Mouse (Mus musculus): ENCODE results near the gene Ppp4r1. TPM values are rescaled to one million over a fixed set of nuclear protein-coding genes. Genes with fewer than 3 reads are reported as not detected.

Gene Ppp4r1
- polyA plus RNA-seq, 1 experiment = not detected

DNA sequence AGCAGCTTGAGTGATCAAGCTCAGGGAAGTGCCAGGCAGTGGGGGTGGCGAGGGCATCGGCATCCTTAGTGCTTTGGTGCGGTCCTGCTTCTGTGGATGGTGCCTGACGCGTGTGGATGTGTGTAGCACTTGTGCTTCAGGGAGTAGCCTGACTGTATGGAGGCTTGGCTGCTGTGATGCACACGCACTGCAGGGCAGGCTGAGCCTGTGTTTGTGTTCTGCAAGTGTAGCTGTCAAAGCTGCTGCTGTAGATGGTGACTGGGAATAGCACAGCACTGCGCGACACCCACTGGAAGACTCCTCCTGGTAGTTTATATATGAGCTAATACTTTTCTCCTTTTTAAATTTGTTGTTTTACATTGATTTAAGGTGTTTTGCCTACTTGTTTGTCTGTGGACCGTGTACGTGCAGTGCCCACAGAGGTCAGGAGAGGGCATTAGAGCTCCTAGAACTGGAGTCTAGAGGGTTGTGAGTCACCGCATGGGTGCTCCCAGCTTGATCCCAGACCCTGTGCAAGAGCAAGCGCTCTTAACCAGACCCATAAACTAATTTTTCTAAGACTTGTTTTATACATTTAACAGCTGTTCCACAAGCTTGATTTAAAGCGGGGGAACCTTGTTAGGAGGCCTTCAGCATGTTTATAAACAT lies 48.0 kb downstream of the Ppp4r1 start:
- WGBS = 63% methylated on average over 13 of the region's 13 CpGs

DNA sequence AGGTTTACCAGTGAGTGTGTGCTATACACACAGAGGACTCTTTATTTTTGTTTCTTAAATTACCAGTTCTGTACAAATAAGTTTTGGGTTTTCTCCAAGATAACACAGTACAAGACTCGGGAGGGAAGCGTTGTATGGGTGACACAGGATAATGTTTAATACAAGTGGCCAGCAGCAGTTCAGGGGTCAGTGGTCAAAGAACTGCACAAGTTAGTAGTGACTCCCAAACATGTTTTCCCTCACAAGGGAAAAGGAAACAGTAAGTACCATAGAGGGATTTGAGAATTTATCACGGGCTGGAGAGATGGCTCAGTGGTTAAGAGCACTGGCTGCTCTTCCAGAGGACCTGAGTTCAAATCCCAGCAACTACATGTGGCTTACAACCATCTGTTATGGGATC lies 51.5 kb downstream of the Ppp4r1 start:
- TF ChIP-seq POLR2A (IDR thresholded peaks at IDR 0.05; ENCODE audit: insufficient read depth, low read depth, low read length) = no peak
- no peak for TF ChIP-seq CTCF (IDR thresholded peaks at IDR 0.05; ENCODE audit: insufficient read depth, low read depth, low read length)
- WGBS = 61% methylated on average over 3 of the region's 3 CpGs
- H3K27ac ChIP-seq (ENCODE audit: insufficient read depth, low read depth, low read length) = no peak overlapping the region
- no peak overlapping the region for H3K4me3 ChIP-seq (ENCODE audit: insufficient read depth, low read depth, low read length)
- peaks cover 31% of the 10 kb centered on the region for H3K4me1 ChIP-seq (ENCODE audit: control insufficient read depth, insufficient read depth, low read length)

More for the DNA sequence above, 48.0 kb downstream of the Ppp4r1 start:
- Histone ChIP-seq H3K27ac (ENCODE audit: insufficient read depth, low read depth, low read length) (peak overlapping the region; percentile 81), H3K4me3 (ENCODE audit: insufficient read depth, low read depth, low read length) (no peak overlapping the region), H3K4me1 (ENCODE audit: control insufficient read depth, insufficient read depth, low read length) (peaks cover 24% of the 10 kb centered on the region)
- TF ChIP-seq POLR2A (IDR thresholded peaks at IDR 0.05; ENCODE audit: insufficient read depth, low read depth, low read length) (no peak), CTCF (IDR thresholded peaks at IDR 0.05; ENCODE audit: insufficient read depth, low read depth, low read length) (no peak)

DNA sequence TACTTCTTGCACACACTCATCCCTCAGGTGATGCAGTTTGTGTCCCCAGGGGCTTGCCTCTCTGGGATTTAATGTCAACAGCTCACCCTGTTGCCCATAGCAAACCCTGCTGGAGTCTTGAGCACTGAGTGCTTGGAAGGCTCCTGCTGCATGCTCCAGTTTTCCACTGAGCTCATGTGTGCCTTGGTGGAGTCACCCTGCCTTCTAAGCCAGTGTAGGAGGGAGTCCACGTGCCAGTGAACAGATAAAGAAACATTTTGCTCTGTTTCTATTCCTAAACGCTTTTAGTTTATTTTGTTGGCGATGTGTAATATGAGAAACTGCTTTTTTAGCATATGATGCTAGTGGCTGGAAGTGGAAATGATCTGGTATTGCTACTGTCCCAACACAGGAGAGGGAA lies 54.4 kb downstream of the Ppp4r1 start:
- WGBS = 36% methylated on average over 3 of the region's 3 CpGs
- TF ChIP-seq POLR2A (IDR thresholded peaks at IDR 0.05; ENCODE audit: insufficient read depth, low read depth, low read length) = no peak
- no peak overlapping the region for H3K4me3 ChIP-seq (ENCODE audit: insufficient read depth, low read depth, low read length)
- H3K27ac ChIP-seq (ENCODE audit: insufficient read depth, low read depth, low read length) = 0 out of 2 replicates have a peak overlapping the region, but pooled peaks have one; percentile 21
- peaks cover 17% of the 10 kb centered on the region for H3K4me1 ChIP-seq (ENCODE audit: control insufficient read depth, insufficient read depth, low read length)

DNA sequence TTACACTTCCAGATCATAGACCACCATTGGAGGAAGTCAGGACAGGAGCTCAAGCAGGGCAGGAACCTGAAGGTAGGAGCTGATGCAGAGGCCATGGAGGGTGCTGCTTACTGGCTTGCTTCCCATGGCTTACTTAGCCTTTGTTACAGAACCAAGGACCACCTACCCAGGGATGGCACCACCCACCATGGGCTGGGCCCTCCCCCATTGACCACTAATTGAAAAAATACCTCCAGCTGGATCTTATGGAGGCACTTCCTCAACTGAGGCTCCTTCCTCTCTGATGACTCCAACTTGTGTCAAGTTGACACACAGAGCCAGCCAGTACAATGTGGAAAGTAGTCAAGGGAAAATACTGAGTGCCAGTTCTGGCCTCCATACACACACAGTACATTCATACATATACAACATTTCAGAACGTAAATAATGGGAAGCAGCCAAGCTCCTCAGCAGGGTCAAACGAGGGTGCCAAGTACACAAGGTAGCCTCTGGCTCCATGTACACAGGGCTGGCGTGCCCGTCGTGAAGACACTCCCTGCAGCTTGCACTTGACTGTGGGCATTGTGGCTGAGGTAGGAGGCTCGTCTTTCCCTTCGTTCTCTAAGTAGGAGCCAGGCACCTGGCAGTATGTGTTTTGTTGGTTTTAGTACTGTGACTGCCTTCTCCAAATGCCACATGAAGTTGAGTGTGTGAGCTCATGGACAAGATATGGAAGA lies 57.3 kb downstream of the Ppp4r1 start:
- no peak overlapping the region for H3K27ac ChIP-seq (ENCODE audit: insufficient read depth, low read depth, low read length)
- WGBS = 64% methylated on average over 7 of the region's 7 CpGs
- peaks cover 24% of the 10 kb centered on the region for H3K4me1 ChIP-seq (ENCODE audit: control insufficient read depth, insufficient read depth, low read length)
- no peak overlapping the region for H3K4me3 ChIP-seq (ENCODE audit: insufficient read depth, low read depth, low read length)
- TF ChIP-seq CTCF (IDR thresholded peaks at IDR 0.05; ENCODE audit: insufficient read depth, low read depth, low read length) (no peak), POLR2A (IDR thresholded peaks at IDR 0.05; ENCODE audit: insufficient read depth, low read depth, low read length) (no peak)

DNA sequence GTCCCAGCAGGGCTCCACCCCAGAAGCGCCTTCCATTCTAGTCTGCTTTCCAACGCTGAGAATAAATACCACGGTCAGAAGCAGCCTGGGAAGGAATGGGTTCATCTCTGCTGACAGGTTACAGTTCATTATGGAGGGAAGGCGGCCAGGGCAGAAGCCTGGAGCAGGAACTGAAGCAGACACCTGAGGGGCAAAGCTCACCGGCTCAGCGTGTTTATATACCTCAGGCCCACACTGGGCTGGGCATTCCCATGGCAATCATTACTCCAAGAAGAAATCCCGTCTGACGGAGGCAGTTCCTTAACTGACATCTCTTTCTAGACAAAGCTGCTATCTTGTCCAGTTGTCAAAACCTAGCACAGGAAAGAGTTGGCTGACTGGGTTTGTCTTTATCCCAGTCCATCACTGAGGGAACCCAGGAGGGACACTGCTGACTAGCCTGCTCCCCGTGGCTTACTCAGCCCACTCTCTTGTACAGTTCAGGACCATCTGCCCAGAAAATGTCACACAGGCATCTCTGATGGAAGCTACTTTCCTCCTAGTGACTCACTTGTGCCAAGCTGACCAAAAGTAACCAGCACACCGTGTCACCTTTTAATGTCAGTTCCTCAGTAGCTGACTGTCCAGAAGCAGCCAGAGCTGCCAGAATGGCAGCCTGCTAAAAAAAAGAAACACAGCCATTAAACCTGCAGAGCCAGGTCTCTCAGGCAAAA lies 60.5 kb downstream of the Ppp4r1 start:
- H3K4me1 ChIP-seq (ENCODE audit: control insufficient read depth, insufficient read depth, low read length) = peaks cover 14% of the 10 kb centered on the region
- TF ChIP-seq POLR2A (IDR thresholded peaks at IDR 0.05; ENCODE audit: insufficient read depth, low read depth, low read length) = no peak
- TF ChIP-seq CTCF (IDR thresholded peaks at IDR 0.05; ENCODE audit: insufficient read depth, low read depth, low read length) = no peak
- H3K4me3 ChIP-seq (ENCODE audit: insufficient read depth, low read depth, low read length) = no peak overlapping the region
- H3K27ac ChIP-seq (ENCODE audit: insufficient read depth, low read depth, low read length) = no peak overlapping the region
- 65% methylated on average over 10 of the region's 10 CpGs for WGBS

DNA sequence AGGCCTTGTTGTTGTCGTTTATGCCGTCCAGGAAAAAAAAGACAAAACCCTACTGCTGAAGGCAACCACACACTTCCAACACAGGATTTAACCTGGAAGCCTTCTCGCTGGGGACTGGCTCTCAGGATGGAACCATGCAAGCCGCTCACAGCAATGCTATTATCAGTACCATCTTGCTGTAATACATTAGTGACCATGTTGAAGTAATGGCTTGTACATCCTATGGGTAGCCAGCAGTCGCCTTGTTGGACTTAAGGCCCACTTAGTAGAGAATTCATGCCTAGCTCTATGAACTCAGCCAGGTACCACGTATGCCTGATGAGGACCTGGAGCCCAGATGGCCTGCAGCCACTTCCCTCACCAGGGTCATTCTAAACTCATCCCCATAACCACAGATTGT lies 63.0 kb downstream of the Ppp4r1 start:
- H3K4me3 ChIP-seq (ENCODE audit: insufficient read depth, low read depth, low read length) = no peak overlapping the region
- H3K27ac ChIP-seq (ENCODE audit: insufficient read depth, low read depth, low read length) = no peak overlapping the region
- WGBS = 91% methylated on average over 6 of the region's 6 CpGs
- H3K4me1 ChIP-seq (ENCODE audit: control insufficient read depth, insufficient read depth, low read length) = peaks cover 17% of the 10 kb centered on the region
- TF ChIP-seq POLR2A (IDR thresholded peaks at IDR 0.05; ENCODE audit: insufficient read depth, low read depth, low read length) = no peak
- TF ChIP-seq CTCF (IDR thresholded peaks at IDR 0.05; ENCODE audit: insufficient read depth, low read depth, low read length) = no peak

DNA sequence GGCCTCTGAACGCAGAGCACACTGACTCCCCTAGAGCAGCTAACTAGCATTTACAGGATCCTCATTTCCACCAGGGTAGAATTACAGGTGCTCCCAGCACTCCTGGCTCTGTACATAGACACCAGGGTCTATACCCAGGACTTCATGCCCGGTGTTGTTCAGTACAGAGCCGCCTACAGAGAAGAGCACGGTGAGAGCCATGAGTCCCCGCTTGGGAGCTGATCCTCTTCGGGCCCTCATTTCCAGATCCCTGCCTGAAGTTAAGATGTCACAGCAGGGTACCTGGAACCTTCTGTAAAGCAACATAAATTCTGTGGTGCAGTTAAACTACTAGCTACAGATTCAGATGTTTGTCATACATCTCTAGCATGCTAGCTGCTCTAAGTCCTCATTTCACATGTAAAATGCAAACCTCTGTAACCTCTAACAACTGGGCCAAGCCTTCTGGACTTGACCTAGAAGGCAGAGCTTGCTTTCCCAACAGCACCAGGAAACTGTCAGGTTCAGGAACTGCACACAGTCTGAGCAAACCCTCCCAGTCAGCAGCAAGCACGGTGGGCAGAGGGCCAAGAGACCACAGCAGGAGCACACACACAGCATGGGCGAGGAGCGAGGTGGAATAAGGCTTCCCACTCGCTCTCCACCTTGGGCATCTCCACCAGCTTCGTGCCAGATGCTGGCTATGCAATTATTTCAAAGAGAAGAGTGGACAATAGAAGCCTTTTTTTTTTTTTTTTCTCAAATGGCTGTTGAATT lies 65.5 kb downstream of the Ppp4r1 start:
- WGBS = 42% methylated on average over 11 of the region's 11 CpGs
- Histone ChIP-seq H3K4me1 (ENCODE audit: control insufficient read depth, insufficient read depth, low read length) (peaks cover 6% of the 10 kb centered on the region), H3K27ac (ENCODE audit: insufficient read depth, low read depth, low read length) (no peak overlapping the region), H3K4me3 (ENCODE audit: insufficient read depth, low read depth, low read length) (no peak overlapping the region)
- TF ChIP-seq CTCF (IDR thresholded peaks at IDR 0.05; ENCODE audit: insufficient read depth, low read depth, low read length) (no peak), POLR2A (IDR thresholded peaks at IDR 0.05; ENCODE audit: insufficient read depth, low read depth, low read length) (no peak)

DNA sequence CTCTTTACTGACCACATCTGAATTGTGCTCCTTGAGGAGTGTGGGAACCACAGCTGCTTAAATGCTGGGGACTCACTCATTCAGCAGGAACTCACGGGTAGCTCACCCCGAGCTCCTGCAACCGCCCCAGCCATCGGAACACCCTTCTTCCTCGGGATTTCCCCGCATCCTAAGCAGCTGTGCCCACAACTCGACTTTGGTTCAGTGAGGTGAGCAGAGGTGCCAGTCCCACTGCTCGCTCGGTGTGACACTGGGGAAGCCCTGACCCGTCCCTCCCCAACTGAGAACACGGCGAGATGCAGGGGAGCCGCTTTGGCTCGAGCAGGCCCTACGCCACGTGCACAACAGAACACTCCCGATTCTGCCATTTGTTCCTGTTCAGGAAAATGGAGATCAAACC lies 68.1 kb downstream of the Ppp4r1 start:
- H3K4me1 ChIP-seq (ENCODE audit: control insufficient read depth, insufficient read depth, low read length) = peaks cover 6% of the 10 kb centered on the region
- WGBS = 86% methylated on average over 17 of the region's 17 CpGs
- H3K4me3 ChIP-seq (ENCODE audit: insufficient read depth, low read depth, low read length) = no peak overlapping the region
- TF ChIP-seq POLR2A (IDR thresholded peaks at IDR 0.05; ENCODE audit: insufficient read depth, low read depth, low read length) = no peak
- TF ChIP-seq CTCF (IDR thresholded peaks at IDR 0.05; ENCODE audit: insufficient read depth, low read depth, low read length) = no peak
- H3K27ac ChIP-seq (ENCODE audit: insufficient read depth, low read depth, low read length) = no peak overlapping the region
